8 mouse cellular contexts compared by ENCODE assay signal in genomic region chr12:111759176-111760061, GRCm38 (mm10). TPM values are rescaled to one million over a fixed set of nuclear protein-coding genes. Genes with fewer than 3 reads are reported as not detected.
A peak's percentile ranks its signal among the peaks of the same experiment; 100 is the strongest.
DNase-seq lines count a peak whose midpoint lies in the region; ATAC-seq and TF ChIP-seq lines count a peak whose summit lies in the region.

No protein-coding gene starts in this region.

- no peaks in the 10 kb centered on the region for H3K9me3 ChIP-seq in hindbrain, embryonic 14.5 days (ENCODE audit: control insufficient read depth, low read length)
- H3K9me3 ChIP-seq in limb, embryonic 12.5 days: no peaks in the 10 kb centered on the region
- no peaks in the 10 kb centered on the region for H3K9me3 ChIP-seq in midbrain, embryonic 10.5 days (replicated peaks)

- 0 out of 2 replicates have a peak, but pooled peaks cover 8% of the 10 kb centered on the region for H3K36me3 ChIP-seq in hindbrain, embryonic 14.5 days (replicated peaks; ENCODE audit: control insufficient read depth, insufficient read depth)
- H3K36me3 ChIP-seq in limb, embryonic 12.5 days: peaks cover 20% of the 10 kb centered on the region; the same call in 1 of the 2 replicates
- peaks cover 24% of the 10 kb centered on the region for H3K36me3 ChIP-seq in midbrain, embryonic 10.5 days
- no peaks in the 10 kb centered on the region for H3K36me3 ChIP-seq in thymus, adult 2 months (ENCODE audit: control insufficient read depth, insufficient read depth, low read length)

- H3K27ac ChIP-seq in gastrocnemius, adult 2 months: peak overlapping the region; percentile 97
- H3K27ac ChIP-seq in hindbrain, embryonic 14.5 days: peak overlapping the region; percentile 98
- H3K27ac ChIP-seq in limb, embryonic 12.5 days: peak overlapping the region; percentile 87
- H3K27ac ChIP-seq in midbrain, embryonic 10.5 days (replicated peaks): peak overlapping the region; percentile 95
- no peak overlapping the region; the same call in 1 of the 2 replicates for H3K27ac ChIP-seq in thymus, adult 2 months (ENCODE audit: control insufficient read depth, insufficient read depth, low read length)

- peak overlapping the region; percentile 77 for H3K4me3 ChIP-seq in gastrocnemius, adult 2 months
- H3K4me3 ChIP-seq in hindbrain, embryonic 14.5 days (replicated peaks; ENCODE audit: low read length): peak overlapping the region; percentile 96
- peak overlapping the region; percentile 92 for H3K4me3 ChIP-seq in limb, embryonic 12.5 days (replicated peaks)
- H3K4me3 ChIP-seq in midbrain, embryonic 10.5 days: peak overlapping the region; percentile 89
- H3K4me3 ChIP-seq in thymus, adult 2 months (ENCODE audit: control insufficient read depth, insufficient read depth, low read length): peak overlapping the region; percentile 93

- TF ChIP-seq POLR2A in thymus, adult 2 months (IDR thresholded peaks at IDR 0.05; ENCODE audit: control insufficient read depth, extremely low read depth, insufficient read depth, low read length, poor library complexity): no peak

- peaks cover 33% of the 10 kb centered on the region for H3K4me1 ChIP-seq in hindbrain, embryonic 14.5 days (replicated peaks; ENCODE audit: control insufficient read depth, insufficient read depth, low read length)
- H3K4me1 ChIP-seq in limb, embryonic 12.5 days (replicated peaks): peaks cover 34% of the 10 kb centered on the region
- peaks cover 66% of the 10 kb centered on the region for H3K4me1 ChIP-seq in midbrain, embryonic 10.5 days
- H3K4me1 ChIP-seq in thymus, adult 2 months (replicated peaks; ENCODE audit: control insufficient read depth, insufficient read depth, low read length): peaks cover 16% of the 10 kb centered on the region

- H3K9ac ChIP-seq in hindbrain, embryonic 14.5 days: peak overlapping the region; percentile 87
- H3K9ac ChIP-seq in limb, embryonic 12.5 days (replicated peaks): peak overlapping the region; percentile 92

- ATAC-seq in hindbrain, embryonic 14.5 days (ENCODE audit: low FRiP score): peak; percentile 47
- ATAC-seq in limb, embryonic 12.5 days (ENCODE audit: insufficient number of reproducible peaks, insufficient read depth, low FRiP score, low TSS enrichment, low read depth): peak; percentile 38

- peak overlapping the region; percentile 100 for H3K4me2 ChIP-seq in hindbrain, embryonic 14.5 days (replicated peaks)
- H3K4me2 ChIP-seq in limb, embryonic 12.5 days: peak overlapping the region; percentile 91

- H3K27me3 ChIP-seq in hindbrain, embryonic 14.5 days (ENCODE audit: control insufficient read depth, insufficient read depth, low read length): no peaks in the 10 kb centered on the region
- no peaks in the 10 kb centered on the region for H3K27me3 ChIP-seq in limb, embryonic 12.5 days
- H3K27me3 ChIP-seq in midbrain, embryonic 10.5 days (ENCODE audit: low read depth, poor library complexity, severe bottlenecking): peaks cover 12% of the 10 kb centered on the region; the same call in 1 of the 2 replicates
- no peaks in the 10 kb centered on the region for H3K27me3 ChIP-seq in thymus, adult 2 months (ENCODE audit: control insufficient read depth, insufficient read depth, low read length)

- WGBS in hindbrain, embryonic 14.5 days: 1% methylated on average over 35 of the region's 35 CpGs
- 3% methylated on average over 35 of the region's 35 CpGs for WGBS in limb, embryonic 12.5 days
- WGBS in midbrain, embryonic 10.5 days: 2% methylated on average over 35 of the region's 35 CpGs
- WGBS in thymus, adult 2 months: 16% methylated on average over 35 of the region's 35 CpGs

- TF ChIP-seq CTCF in gastrocnemius, adult 2 months (IDR thresholded peaks at IDR 0.05): no peak
- TF ChIP-seq CTCF in thymus, adult 2 months (IDR thresholded peaks at IDR 0.05; ENCODE audit: borderline replicate concordance, control insufficient read depth, extremely low read depth, insufficient read depth, low read length, poor library complexity): no peak

- peak; percentile 47 for DNase-seq in right cerebral cortex, postnatal 4 days
- no peak for DNase-seq in right cerebral cortex, postnatal 25 days
- DNase-seq in cerebellum, adult 9-11 months: peak; percentile 79
- peak; percentile 86 for DNase-seq in gastrocnemius, adult 2 months
- peak; percentile 55 for DNase-seq in hindbrain, embryonic 14.5 days (ENCODE audit: low spot score)
- peak; percentile 65 for DNase-seq in midbrain, embryonic 10.5 days (ENCODE audit: low spot score)
- DNase-seq in thymus, adult 2 months: peak; percentile 40

- intact Hi-C loops in gastrocnemius, adult 2 months (cut with DNase I): loop anchor here (5.0 kb wide), 1 partner anchor 33 kb away; no protein-coding TSS in a partner anchor

RNA-seq across cellular contexts. Expression of gene Klc1, which starts 0.8 kb away (rescaled TPM):
- 10 to 100 TPM; 61.5 to 75.9 TPM for total RNA-seq in gastrocnemius, adult 2 months (2021)
- polyA plus RNA-seq in hindbrain, embryonic 14.5 days (2014; fragmentation: Nextera tagmentation; extraction: Ambion mirVana): 586 and 635 TPM in 2 replicates
- 114 and 121 TPM in 2 replicates for polyA plus RNA-seq in limb, embryonic 12.5 days (2016; fragmentation: Nextera tagmentation; extraction: Ambion mirVana)
- 189 and 265 TPM in 2 replicates for polyA plus RNA-seq in midbrain, embryonic 10.5 days (2016; fragmentation: Nextera tagmentation; extraction: Ambion mirVana)
- 79.5 and 85.0 TPM in 2 replicates for polyA plus RNA-seq in thymus, adult 2 months (2012; rRNA removed)

RNA-seq across cellular contexts. Expression of gene Apopt1, which starts 46.4 kb away (rescaled TPM):
- 10 to 100 TPM; 37.4 to 46.7 TPM for total RNA-seq in gastrocnemius, adult 2 months (2021)
- 48.2 and 61.4 TPM in 2 replicates for polyA plus RNA-seq in hindbrain, embryonic 14.5 days (2014; fragmentation: Nextera tagmentation; extraction: Ambion mirVana)
- polyA plus RNA-seq in limb, embryonic 12.5 days (2016; fragmentation: Nextera tagmentation; extraction: Ambion mirVana): 59.3 and 63.8 TPM in 2 replicates
- 59.8 and 59.9 TPM in 2 replicates for polyA plus RNA-seq in midbrain, embryonic 10.5 days (2016; fragmentation: Nextera tagmentation; extraction: Ambion mirVana)
- 32.3 and 38.8 TPM in 2 replicates for polyA plus RNA-seq in thymus, adult 2 months (2012; rRNA removed)

RNA-seq across cellular contexts. Expression of gene Bag5, which starts 46.4 kb away (rescaled TPM):
- total RNA-seq in gastrocnemius, adult 2 months (2021): 10 to 100 TPM; 14.7 to 19.2 TPM
- 65.5 and 71.6 TPM in 2 replicates for polyA plus RNA-seq in hindbrain, embryonic 14.5 days (2014; fragmentation: Nextera tagmentation; extraction: Ambion mirVana)
- polyA plus RNA-seq in limb, embryonic 12.5 days (2016; fragmentation: Nextera tagmentation; extraction: Ambion mirVana): 60.5 and 60.9 TPM in 2 replicates
- polyA plus RNA-seq in midbrain, embryonic 10.5 days (2016; fragmentation: Nextera tagmentation; extraction: Ambion mirVana): 57.2 and 62.0 TPM in 2 replicates
- 12.8 and 16.6 TPM in 2 replicates for polyA plus RNA-seq in thymus, adult 2 months (2012; rRNA removed)

RNA-seq across cellular contexts. Expression of gene Xrcc3, which starts 54.3 kb away (rescaled TPM):
- under 1 TPM in 1 of 2 experiments, not detected in 1; 0.47 TPM for total RNA-seq in gastrocnemius, adult 2 months (2021)
- 2.6 and 3.1 TPM in 2 replicates for polyA plus RNA-seq in hindbrain, embryonic 14.5 days (2014; fragmentation: Nextera tagmentation; extraction: Ambion mirVana)
- polyA plus RNA-seq in limb, embryonic 12.5 days (2016; fragmentation: Nextera tagmentation; extraction: Ambion mirVana): 8.0 and 10.2 TPM in 2 replicates
- polyA plus RNA-seq in midbrain, embryonic 10.5 days (2016; fragmentation: Nextera tagmentation; extraction: Ambion mirVana): 16.7 and 18.2 TPM in 2 replicates
- 22.1 and 29.0 TPM in 2 replicates for polyA plus RNA-seq in thymus, adult 2 months (2012; rRNA removed)

RNA-seq across cellular contexts. Expression of gene Zfyve21, which starts 54.6 kb away (rescaled TPM):
- 10 to 100 TPM; 15.6 to 18.0 TPM for total RNA-seq in gastrocnemius, adult 2 months (2021)
- 36.7 and 40.1 TPM in 2 replicates for polyA plus RNA-seq in hindbrain, embryonic 14.5 days (2014; fragmentation: Nextera tagmentation; extraction: Ambion mirVana)
- polyA plus RNA-seq in limb, embryonic 12.5 days (2016; fragmentation: Nextera tagmentation; extraction: Ambion mirVana): 86.0 and 88.6 TPM in 2 replicates
- 75.3 and 79.2 TPM in 2 replicates for polyA plus RNA-seq in midbrain, embryonic 10.5 days (2016; fragmentation: Nextera tagmentation; extraction: Ambion mirVana)
- polyA plus RNA-seq in thymus, adult 2 months (2012; rRNA removed): 36.6 and 46.4 TPM in 2 replicates
